Mouse (Mus musculus): Measurements from ENCODE around the gene Dao.
A peak's percentile ranks its signal among the peaks of the same experiment; 100 is the strongest.

The Dao gene

GRCm38 (mm10) chr5:114028111-114028510, 24.6 kb downstream of the Dao start:
- no peak for DNase-seq (ENCODE audit: low spot score)

GRCm38 (mm10) chr5:114030652-114031051, 27.1 kb downstream of the Dao start:
- DNase-seq (ENCODE audit: low spot score), result no peak

GRCm38 (mm10) chr5:114032161-114032763, 28.8 kb downstream of the Dao start:
- DNase-seq (ENCODE audit: low spot score), result no peak

- DNase-seq (ENCODE audit: low spot score), result no peak
Observed at GRCm38 (mm10) chr5:114034393-114034792, 30.9 kb downstream of the Dao start.

- no peak for DNase-seq (ENCODE audit: low spot score)
Observed at GRCm38 (mm10) chr5:114035111-114035510, 31.6 kb downstream of the Dao start.

- no peak for DNase-seq (ENCODE audit: low spot score)
Observed at GRCm38 (mm10) chr5:114040508-114040907, 37.0 kb downstream of the Dao start.

GRCm38 (mm10) chr5:114040911-114041310, 37.4 kb downstream of the Dao start:
- no peak for DNase-seq (ENCODE audit: low spot score)

- peak; percentile 22 for DNase-seq (ENCODE audit: low spot score)
Observed at GRCm38 (mm10) chr5:114041327-114041930, 37.9 kb downstream of the Dao start.

- no peak for DNase-seq (ENCODE audit: low spot score)
Observed at GRCm38 (mm10) chr5:114043800-114044199, 40.3 kb downstream of the Dao start.

GRCm38 (mm10) chr5:114045134-114045533, 41.6 kb downstream of the Dao start:
- DNase-seq (ENCODE audit: low spot score), result no peak

- no peak for DNase-seq (ENCODE audit: low spot score)
Observed at GRCm38 (mm10) chr5:114046151-114046550, 42.6 kb downstream of the Dao start.

- no peak for DNase-seq (ENCODE audit: low spot score)
Observed at GRCm38 (mm10) chr5:114046604-114047003, 43.1 kb downstream of the Dao start.

- no peak for DNase-seq (ENCODE audit: low spot score)
Observed at GRCm38 (mm10) chr5:114047182-114047581, 43.7 kb downstream of the Dao start.

GRCm38 (mm10) chr5:114048731-114049308, 45.3 kb downstream of the Dao start:
- DNase-seq (ENCODE audit: low spot score), result no peak

- peak; percentile 67 for DNase-seq (ENCODE audit: low spot score)
Observed at GRCm38 (mm10) chr5:114052246-114052761, 48.8 kb downstream of the Dao start.

GRCm38 (mm10) chr5:114057129-114057731, 53.7 kb downstream of the Dao start:
- no peak for DNase-seq (ENCODE audit: low spot score)

GRCm38 (mm10) chr5:114061675-114062074, 58.2 kb downstream of the Dao start:
- DNase-seq (ENCODE audit: low spot score), result no peak

- DNase-seq (ENCODE audit: low spot score), result no peak
Observed at GRCm38 (mm10) chr5:114063958-114064357, 60.5 kb downstream of the Dao start.

- no peak for DNase-seq (ENCODE audit: low spot score)
Observed at GRCm38 (mm10) chr5:114065161-114065560, 61.7 kb downstream of the Dao start, which contains the start of gene Usp30. TSS of gene Usp30 (plus strand) at chr5:114065461.

- no peak for DNase-seq (ENCODE audit: low spot score)
Observed at GRCm38 (mm10) chr5:114066601-114067000, 63.1 kb downstream of the Dao start.

GRCm38 (mm10) chr5:114067543-114067942, 64.0 kb downstream of the Dao start:
- DNase-seq (ENCODE audit: low spot score), result no peak

- DNase-seq (ENCODE audit: low spot score), result no peak
Observed at GRCm38 (mm10) chr5:114067982-114068381, 64.5 kb downstream of the Dao start.

GRCm38 (mm10) chr5:114070858-114071257, 67.4 kb downstream of the Dao start:
- DNase-seq (ENCODE audit: low spot score), result no peak
